Mouse (Mus musculus) gastrocnemius, adult 2 months (tissue): ENCODE data around the gene Klk7. TPM values are rescaled to one million over a fixed set of nuclear protein-coding genes. Genes with fewer than 3 reads are reported as not detected.

Source experiments
- DNase-seq: peaks from one replicate; pipeline ENCODE4 v3.0.0; 2022
- H3K27ac ChIP-seq: fragments of 200-600 bp; 2 replicates; pipeline ENCODE4 v1.8.1; 2022; ENCODE audit warnings: mild to moderate bottlenecking
- H3K4me3 ChIP-seq: fragments of 200-600 bp; 2 replicates; pipeline ENCODE4 v1.8.1; 2022; ENCODE audit warnings: mild to moderate bottlenecking, moderate library complexity
- CTCF ChIP-seq: fragments of 200-600 bp; IDR thresholded peaks from 2 replicates; pipeline ENCODE4 v1.8.1; 2022; ENCODE audit warnings: antibody characterized with exemption, mild to moderate bottlenecking, moderate library complexity
- intact Hi-C: fragments of 180-260 bp; cut with DNase I; formaldehyde crosslinking; loops from one replicate; pipeline ENCODE4 v1.15.1; 2025
- total RNA-seq, 2 experiments: library from RNA; stranded (reverse); gene quantifications; 2 replicates each; pipeline ENCODE4 v1.2.3; 2021

Gene Klk7
- total RNA-seq, 2 experiments from 2014 or later: not detected

GRCm38 (mm10) chr7:43780241-43780640 is 30.9 kb upstream of the Klk7 start:
- intact Hi-C loops: loop anchor here (5.0 kb wide), 1 partner anchor 98 kb away; no protein-coding TSS in a partner anchor
- TF ChIP-seq CTCF: no peak
- DNase-seq: no peak
- H3K27ac ChIP-seq: peak overlapping the region; percentile 3; the same call in 1 of the 2 replicates
- no peak overlapping the region for H3K4me3 ChIP-seq

GRCm38 (mm10) chr7:43780746-43781145 is 30.3 kb upstream of the Klk7 start, which contains the start of gene Klk10:
Gene Klk10 (plus strand): TSS chr7:43781035.
- TF ChIP-seq CTCF: no peak
- peak within 1 kb of the TSS; percentile 13; the same call in 1 of the 2 replicates for H3K4me3 ChIP-seq
- H3K27ac ChIP-seq: peak within 1 kb of the TSS; percentile 3; the same call in 1 of the 2 replicates
- DNase-seq: no peak
- intact Hi-C loops: loop anchor here (5.0 kb wide), 1 partner anchor 98 kb away; no protein-coding TSS in a partner anchor

- Histone ChIP-seq H3K4me3 (no peak overlapping the region; the same call in 1 of the 2 replicates), H3K27ac (no peak overlapping the region)
- no peak for DNase-seq
- TF ChIP-seq CTCF: no peak
- intact Hi-C loops: loop anchor here (5.0 kb wide), 1 partner anchor 99 kb away; no protein-coding TSS in a partner anchor
Observed at GRCm38 (mm10) chr7:43781541-43781940, 29.6 kb upstream of the Klk7 start.

GRCm38 (mm10) chr7:43782275-43783265 is 28.5 kb upstream of the Klk7 start:
- intact Hi-C loops: loop anchor here (5.0 kb wide), 1 partner anchor 100 kb away; no protein-coding TSS in a partner anchor
- DNase-seq: peak; percentile 78
- TF ChIP-seq CTCF: peak; percentile 72
- H3K27ac ChIP-seq: no peak overlapping the region
- H3K4me3 ChIP-seq: peak overlapping the region; percentile 65

- H3K27ac ChIP-seq: no peak overlapping the region
- TF ChIP-seq CTCF: no peak; the same call in 1 of the 2 replicates
- intact Hi-C loops: no loop called here
- no peak overlapping the region for H3K4me3 ChIP-seq
- DNase-seq: no peak
Observed at GRCm38 (mm10) chr7:43785286-43785685, 25.8 kb upstream of the Klk7 start.

- DNase-seq: no peak
- Histone ChIP-seq H3K27ac (no peak overlapping the region), H3K4me3 (no peak overlapping the region)
- intact Hi-C loops: no loop called here
- no peak for TF ChIP-seq CTCF
Observed at GRCm38 (mm10) chr7:43788096-43788495, 23.0 kb upstream of the Klk7 start.

GRCm38 (mm10) chr7:43789295-43789694 is 21.8 kb upstream of the Klk7 start:
- peak; percentile 27 for TF ChIP-seq CTCF
- intact Hi-C loops: no loop called here
- DNase-seq: no peak
- Histone ChIP-seq H3K4me3 (no peak overlapping the region), H3K27ac (no peak overlapping the region)

GRCm38 (mm10) chr7:43791591-43791990 is 19.5 kb upstream of the Klk7 start, which contains the start of gene Klk9:
Gene Klk9 (plus strand): TSS chr7:43791891.
- TF ChIP-seq CTCF: no peak
- intact Hi-C loops: no loop called here
- Histone ChIP-seq H3K4me3 (no peak within 1 kb of the TSS), H3K27ac (no peak within 1 kb of the TSS)
- DNase-seq: no peak

GRCm38 (mm10) chr7:43796355-43796754 is 14.7 kb upstream of the Klk7 start:
- intact Hi-C loops: no loop called here
- no peak for TF ChIP-seq CTCF
- Histone ChIP-seq H3K4me3 (peak overlapping the region; percentile 72), H3K27ac (no peak overlapping the region)
- DNase-seq: no peak

GRCm38 (mm10) chr7:43797333-43797769 is 13.7 kb upstream of the Klk7 start, which contains the start of gene Klk8:
Gene Klk8 (plus strand): TSS chr7:43797577.
- peak; percentile 25 for DNase-seq
- intact Hi-C loops: no loop called here
- peak within 1 kb of the TSS; percentile 72 for H3K4me3 ChIP-seq
- no peak for TF ChIP-seq CTCF
- peak within 1 kb of the TSS; percentile 38 for H3K27ac ChIP-seq

GRCm38 (mm10) chr7:43797844-43798462 is 13.1 kb upstream of the Klk7 start:
- H3K27ac ChIP-seq: peak overlapping the region; percentile 38
- H3K4me3 ChIP-seq: peak overlapping the region; percentile 72
- TF ChIP-seq CTCF: no peak
- no peak for DNase-seq
- intact Hi-C loops: no loop called here

- no peak for TF ChIP-seq CTCF
- Histone ChIP-seq H3K27ac (no peak overlapping the region), H3K4me3 (no peak overlapping the region)
- DNase-seq: no peak
- intact Hi-C loops: no loop called here
Observed at GRCm38 (mm10) chr7:43799876-43800275, 11.2 kb upstream of the Klk7 start.
